Mouse (Mus musculus) lung, postnatal 4 days (tissue): ENCODE data around the gene Xpnpep3.

Source experiments
- DNase-seq, 2 experiments: peaks; one replicate each; pipeline ENCODE4 v3.0.0; 2021

Xpnpep3 gene

GRCm38 (mm10) chr15:81482966-81483365 lies 83.0 kb downstream of the Xpnpep3 start:
- no peak for DNase-seq

- no peak for DNase-seq
Measured at GRCm38 (mm10) chr15:81483691-81484090, 83.8 kb downstream of the Xpnpep3 start.

- DNase-seq = no peak
Measured at GRCm38 (mm10) chr15:81485483-81485882, 85.5 kb downstream of the Xpnpep3 start.

- DNase-seq = no peak
Measured at GRCm38 (mm10) chr15:81503466-81503865, 103.5 kb downstream of the Xpnpep3 start.

- no peak for DNase-seq
Measured at GRCm38 (mm10) chr15:81503995-81504394, 104.1 kb downstream of the Xpnpep3 start.
